Mouse (Mus musculus) hindbrain, embryonic 14.5 days (tissue): ENCODE data around the gene Mst1. TPM values are rescaled to one million over a fixed set of nuclear protein-coding genes. Genes with fewer than 3 reads are reported as not detected.

Experiments
- ATAC-seq: fragments of 200-750 bp; cut with Nextera tagmentation; 2 replicates; pipeline ENCODE4 v1.8.0; 2017; ENCODE audit warnings: moderate number of reproducible peaks, mild to moderate bottlenecking, moderate TSS enrichment, moderate library complexity; ENCODE audit not compliant: low FRiP score
- DNase-seq: peaks from one replicate; pipeline ENCODE4 v3.0.0-alpha.2; 2015; ENCODE audit warnings: low spot score
- H3K27ac ChIP-seq: fragments of 300-500 bp; sonication (generic); 2 replicates; pipeline ENCODE4 v1.5.1; 2014; ENCODE audit warnings: mild to moderate bottlenecking, moderate library complexity
- H3K27me3 ChIP-seq: fragments of 300-500 bp; sonication (generic); 2 replicates; pipeline ENCODE4 v1.6.1; 2014; ENCODE audit warnings: mild to moderate bottlenecking, low read length, mixed read lengths; ENCODE audit not compliant: control insufficient read depth, insufficient read depth
- H3K36me3 ChIP-seq: fragments of 300-500 bp; sonication (generic); replicated peaks from 2 replicates; pipeline ENCODE4 v1.6.1; 2014; ENCODE audit not compliant: control insufficient read depth, insufficient read depth
- H3K4me1 ChIP-seq: fragments of 300-500 bp; sonication (generic); replicated peaks from 2 replicates; pipeline ENCODE4 v1.6.1; 2014; ENCODE audit warnings: antibody characterized with exemption, low read length, mixed read lengths; ENCODE audit not compliant: control insufficient read depth, insufficient read depth
- H3K4me2 ChIP-seq: fragments of 300-500 bp; sonication (generic); replicated peaks from 2 replicates; pipeline ENCODE4 v1.6.1; 2014; ENCODE audit warnings: mild to moderate bottlenecking, moderate library complexity
- H3K4me3 ChIP-seq: fragments of 300-500 bp; sonication (generic); replicated peaks from 2 replicates; pipeline ENCODE4 v1.5.1; 2014; ENCODE audit warnings: mild to moderate bottlenecking, low read length
- H3K9ac ChIP-seq: fragments of 300-500 bp; sonication (generic); 2 replicates; pipeline ENCODE4 v1.6.1; 2014
- H3K9me3 ChIP-seq: fragments of 300-500 bp; sonication (generic); 2 replicates; pipeline ENCODE4 v1.6.1; 2016; ENCODE audit warnings: low read length; ENCODE audit not compliant: control insufficient read depth
- WGBS: fragments of 180-500 bp; shearing (Covaris S2); extraction: QIAGEN DNeasy Blood & Tissue Kit; methylation state at CpG from one replicate; pipeline ENCODE4 v1.1.7; 2014; 5-methylcytosine and 5-hydroxymethylcytosine counted together
- polyA plus RNA-seq: library from polyadenylated mRNA; unstranded; fragments of >200 nt; fragmentation: Nextera tagmentation; extraction: Ambion mirVana; gene quantifications from 2 replicates; pipeline ENCODE4 v1.2.1, GENCODE M21; 2014

The Mst1 gene
- polyA plus RNA-seq, 1 experiment from 2014 or later = not detected

DNA sequence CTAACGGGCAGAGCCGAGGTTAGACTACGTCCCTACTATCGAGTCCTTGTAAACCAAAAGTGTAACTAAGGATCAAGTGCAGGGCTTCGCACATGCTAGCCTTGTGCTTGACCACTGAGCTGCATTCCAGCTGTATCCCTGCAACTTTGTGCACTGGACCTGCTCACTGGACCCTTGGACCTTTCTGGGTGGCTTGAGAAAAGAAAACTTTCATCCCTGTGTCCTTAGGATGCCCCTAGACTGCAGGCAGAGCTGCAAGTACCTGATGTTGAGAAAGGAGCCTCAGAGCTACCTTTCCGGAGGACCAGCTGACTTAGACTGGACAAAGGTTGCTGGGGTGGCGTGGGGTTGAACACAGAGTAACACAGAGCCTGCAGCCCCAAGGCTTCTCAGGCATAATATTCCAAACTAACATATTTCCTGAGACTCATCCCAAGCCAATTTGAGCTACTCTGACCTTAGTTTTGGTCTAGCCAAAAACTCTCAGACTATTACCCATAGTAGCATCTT lies 10.4 kb downstream of the Mst1 start:
- Histone ChIP-seq H3K9ac (no peak overlapping the region), H3K4me1 (peaks cover 16% of the 10 kb centered on the region), H3K4me2 (no peak overlapping the region), H3K27me3 (no peaks in the 10 kb centered on the region), H3K36me3 (peaks cover 72% of the 10 kb centered on the region), H3K9me3 (no peaks in the 10 kb centered on the region), H3K27ac (no peak overlapping the region), H3K4me3 (no peak overlapping the region)
- no peak for DNase-seq
- no peak for ATAC-seq
- 95% methylated on average over 7 of the region's 7 CpGs for WGBS

DNA sequence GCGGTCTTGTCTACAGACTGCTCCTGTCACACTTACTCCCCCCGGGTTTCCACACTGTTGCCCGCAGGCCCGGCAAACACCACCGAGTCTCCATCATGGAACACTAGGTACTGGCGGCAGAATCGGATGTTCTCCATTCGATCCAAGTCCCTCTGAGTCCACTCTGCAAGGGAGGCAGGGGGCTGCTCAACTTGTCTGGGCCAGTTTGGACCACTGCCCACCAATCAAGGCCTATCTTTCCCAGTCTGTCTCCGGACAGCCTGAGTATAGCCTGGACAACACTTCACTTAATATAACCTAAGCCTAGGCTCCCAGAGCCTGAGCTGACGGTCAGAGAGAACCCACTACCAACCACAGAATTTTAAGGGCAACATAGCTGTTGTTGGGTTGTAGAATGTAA lies 13.3 kb downstream of the Mst1 start:
- Histone ChIP-seq H3K4me2 (peak overlapping the region; percentile 80), H3K27me3 (no peaks in the 10 kb centered on the region), H3K9me3 (no peaks in the 10 kb centered on the region), H3K27ac (no peak overlapping the region), H3K9ac (peak overlapping the region; percentile 73), H3K4me3 (peak overlapping the region; percentile 59), H3K36me3 (peaks cover 57% of the 10 kb centered on the region), H3K4me1 (peaks cover 16% of the 10 kb centered on the region)
- DNase-seq (no peak), ATAC-seq (no peak)
- WGBS = 73% methylated on average over 10 of the region's 10 CpGs

DNA sequence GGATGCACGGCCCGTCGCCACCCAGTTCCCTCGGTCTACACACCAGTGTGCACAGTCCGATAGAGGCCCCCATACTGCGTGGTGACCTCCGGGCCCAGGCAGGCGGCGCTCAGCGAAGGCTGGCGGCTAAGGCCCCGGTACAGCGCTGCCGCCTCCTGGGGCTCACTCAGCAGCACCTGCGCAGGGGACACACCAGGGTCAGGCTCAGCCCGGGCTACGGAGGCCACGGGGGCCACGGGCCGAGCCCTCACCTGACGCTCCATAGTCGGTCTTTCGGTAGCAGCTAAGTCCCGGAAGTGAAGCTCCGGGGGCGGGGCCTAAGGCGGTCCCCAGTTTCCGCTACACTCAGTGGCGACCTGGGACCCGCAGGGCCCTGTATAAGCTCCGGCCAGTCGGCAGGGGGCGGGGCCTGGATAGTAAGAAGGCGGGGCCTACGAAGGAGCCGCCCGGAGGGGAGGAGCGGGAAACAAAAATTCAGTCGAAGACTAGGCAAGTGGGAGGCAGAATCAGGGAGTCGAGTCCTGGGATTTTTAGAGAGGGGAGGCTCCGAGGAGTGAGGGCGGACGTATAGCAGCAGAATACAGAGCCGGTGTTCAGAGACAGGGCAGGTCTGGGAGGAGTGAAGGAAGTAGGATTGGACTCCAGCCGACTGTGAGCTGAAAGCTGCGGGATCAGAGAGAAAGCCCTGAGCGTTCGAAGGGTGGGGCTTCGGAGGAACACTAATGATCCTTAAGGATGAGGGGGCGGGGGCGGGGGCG lies 14.1 kb downstream of the Mst1 start, which contains the start of gene Apeh:
Gene Apeh, minus strand, starts transcription at position 423 of the 758 bp plus-strand sequence.
- Histone ChIP-seq H3K4me1 (peaks cover 16% of the 10 kb centered on the region), H3K27me3 (no peaks in the 10 kb centered on the region), H3K4me3 (peak within 1 kb of the TSS; percentile 59), H3K36me3 (peaks cover 57% of the 10 kb centered on the region), H3K9ac (peak within 1 kb of the TSS; percentile 73), H3K27ac (peak within 1 kb of the TSS; percentile 64), H3K9me3 (no peaks in the 10 kb centered on the region), H3K4me2 (peak within 1 kb of the TSS; percentile 80)
- peak; percentile 84 for DNase-seq
- peak; percentile 92 for ATAC-seq
- 0% methylated on average over 51 of the region's 52 CpGs for WGBS

DNA sequence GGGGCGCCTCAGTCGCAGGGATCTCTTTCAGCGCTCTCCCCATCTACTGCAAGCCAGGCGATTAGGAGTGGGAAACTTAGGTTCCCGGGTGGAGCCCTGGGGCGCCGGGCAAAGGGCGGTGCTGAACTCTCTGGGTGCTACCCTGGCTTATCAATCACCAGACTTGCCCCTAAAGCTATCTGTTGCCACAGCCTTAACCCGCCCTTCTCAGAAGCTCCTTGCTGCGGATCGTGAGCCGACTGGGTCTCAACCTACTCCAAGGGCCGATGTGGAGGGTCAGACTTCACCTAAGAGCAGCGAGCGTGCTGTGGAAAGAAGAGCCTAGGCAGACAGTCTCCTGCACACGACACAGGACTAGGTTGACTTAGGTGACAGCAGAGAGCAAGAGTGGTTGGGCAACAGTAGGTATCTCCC lies 14.8 kb downstream of the Mst1 start:
- peak overlapping the region; percentile 73 for H3K9ac ChIP-seq
- ATAC-seq (peak; percentile 3; the same call in 1 of the 2 replicates), DNase-seq (no peak)
- peak overlapping the region; percentile 64; the same call in 1 of the 2 replicates for H3K27ac ChIP-seq
- under 1% methylated on average over 16 of the region's 16 CpGs for WGBS
- H3K27me3 ChIP-seq = no peaks in the 10 kb centered on the region
- peak overlapping the region; percentile 59 for H3K4me3 ChIP-seq
- H3K9me3 ChIP-seq = no peaks in the 10 kb centered on the region
- H3K4me2 ChIP-seq = peak overlapping the region; percentile 80
- peaks cover 16% of the 10 kb centered on the region for H3K4me1 ChIP-seq
- H3K36me3 ChIP-seq = peaks cover 57% of the 10 kb centered on the region

DNA sequence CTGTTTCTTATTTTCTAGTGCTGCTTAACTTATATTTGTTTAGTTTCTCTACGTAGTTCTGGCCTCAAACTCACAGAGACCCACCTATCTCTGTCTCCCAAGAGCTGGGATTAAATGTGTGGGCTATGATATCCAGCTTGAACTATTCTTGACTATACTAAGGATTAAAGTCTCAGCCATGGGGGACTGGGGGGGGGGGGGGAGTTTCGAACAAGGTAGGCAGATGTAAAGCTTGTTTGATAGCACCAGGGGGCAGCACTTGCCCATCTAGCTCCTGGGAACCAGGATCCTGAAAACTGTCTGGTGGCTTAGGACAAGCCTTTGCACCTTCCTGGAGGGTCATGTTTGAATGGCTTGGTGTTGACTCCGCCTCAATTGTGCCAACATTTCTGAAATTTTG lies 15.3 kb downstream of the Mst1 start:
- ATAC-seq = no peak
- H3K4me1 ChIP-seq = peaks cover 16% of the 10 kb centered on the region

DNA sequence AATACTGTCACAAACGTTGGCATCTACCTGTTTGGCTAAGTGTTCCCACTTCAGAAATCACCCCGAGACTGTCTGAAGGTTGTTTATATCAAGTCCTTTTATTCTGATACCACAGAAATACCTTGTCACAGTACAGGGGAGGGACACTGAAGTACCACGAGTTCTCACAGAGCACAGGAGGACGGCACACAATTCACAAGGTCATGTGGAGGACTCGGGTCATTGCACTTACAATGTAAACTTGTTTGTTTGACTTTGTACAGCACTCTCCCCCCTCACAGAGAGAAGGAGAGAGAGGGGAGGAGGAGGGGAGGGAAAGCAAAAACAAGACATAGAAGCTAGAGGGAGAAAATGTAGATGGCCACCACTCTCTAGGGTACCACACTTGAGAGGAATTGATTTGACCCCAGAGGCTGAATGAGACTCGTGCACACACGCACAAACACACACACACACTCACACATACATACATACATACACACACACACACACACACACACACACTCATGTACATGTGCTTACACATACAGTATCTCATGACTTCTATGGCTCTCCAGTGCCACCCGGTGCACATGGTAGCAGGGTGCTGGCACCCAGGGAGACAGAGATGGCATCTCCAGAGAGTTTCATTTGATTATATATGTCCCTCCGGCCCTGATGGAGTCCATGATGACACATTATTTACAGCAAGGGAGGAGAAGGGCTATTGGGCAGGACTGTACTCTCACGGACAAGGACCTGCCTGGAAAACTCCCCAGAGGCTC lies 15.9 kb downstream of the Mst1 start:
- no peak for ATAC-seq

More for the DNA sequence above, 15.3 kb downstream of the Mst1 start:
- peak; percentile 74 for DNase-seq
- no peaks in the 10 kb centered on the region for H3K9me3 ChIP-seq
- H3K36me3 ChIP-seq = peaks cover 53% of the 10 kb centered on the region
- peak overlapping the region; percentile 80 for H3K4me2 ChIP-seq
- H3K4me3 ChIP-seq = peak overlapping the region; percentile 59; the same call in 1 of the 2 replicates
- no peak overlapping the region for H3K27ac ChIP-seq
- H3K27me3 ChIP-seq = no peaks in the 10 kb centered on the region
- 18% methylated on average over 3 of the region's 3 CpGs for WGBS
- H3K9ac ChIP-seq = no peak overlapping the region; the same call in 1 of the 2 replicates

DNA sequence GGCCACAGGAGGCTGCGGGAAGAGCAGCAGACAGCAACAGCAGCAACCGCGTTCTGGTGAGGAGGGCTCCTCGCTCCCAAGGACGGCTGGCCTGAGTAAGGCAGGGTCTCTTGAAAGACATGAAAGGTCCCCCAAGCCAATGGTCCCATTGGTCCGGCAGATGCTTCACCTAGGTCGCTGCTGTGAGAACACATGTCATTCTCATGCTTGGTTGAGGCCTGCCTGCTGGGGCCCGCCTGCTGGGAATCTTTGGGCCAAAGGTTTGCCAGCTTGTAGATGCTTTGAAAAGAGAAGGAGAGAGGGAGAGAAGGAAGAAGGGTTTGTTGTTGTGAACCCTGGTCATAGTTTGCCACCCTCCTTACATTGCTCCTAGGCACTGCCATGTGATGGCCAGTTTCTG lies 19.4 kb downstream of the Mst1 start:
- Histone ChIP-seq H3K36me3 (peaks cover 62% of the 10 kb centered on the region), H3K4me3 (no peak overlapping the region), H3K9ac (no peak overlapping the region), H3K4me1 (peaks cover 7% of the 10 kb centered on the region), H3K27me3 (no peaks in the 10 kb centered on the region), H3K27ac (no peak overlapping the region), H3K9me3 (no peaks in the 10 kb centered on the region), H3K4me2 (no peak overlapping the region)
- ATAC-seq (no peak), DNase-seq (no peak)
- 88% methylated on average over 8 of the region's 8 CpGs for WGBS

More for the DNA sequence above, 15.9 kb downstream of the Mst1 start:
- DNase-seq = no peak
- WGBS = 63% methylated on average over 10 of the region's 10 CpGs
- no peak overlapping the region for H3K27ac ChIP-seq
- no peak overlapping the region for H3K4me2 ChIP-seq
- no peak overlapping the region for H3K4me3 ChIP-seq
- H3K9me3 ChIP-seq = no peaks in the 10 kb centered on the region
- peaks cover 50% of the 10 kb centered on the region for H3K36me3 ChIP-seq
- no peaks in the 10 kb centered on the region for H3K27me3 ChIP-seq
- peaks cover 16% of the 10 kb centered on the region for H3K4me1 ChIP-seq
- no peak overlapping the region for H3K9ac ChIP-seq

DNA sequence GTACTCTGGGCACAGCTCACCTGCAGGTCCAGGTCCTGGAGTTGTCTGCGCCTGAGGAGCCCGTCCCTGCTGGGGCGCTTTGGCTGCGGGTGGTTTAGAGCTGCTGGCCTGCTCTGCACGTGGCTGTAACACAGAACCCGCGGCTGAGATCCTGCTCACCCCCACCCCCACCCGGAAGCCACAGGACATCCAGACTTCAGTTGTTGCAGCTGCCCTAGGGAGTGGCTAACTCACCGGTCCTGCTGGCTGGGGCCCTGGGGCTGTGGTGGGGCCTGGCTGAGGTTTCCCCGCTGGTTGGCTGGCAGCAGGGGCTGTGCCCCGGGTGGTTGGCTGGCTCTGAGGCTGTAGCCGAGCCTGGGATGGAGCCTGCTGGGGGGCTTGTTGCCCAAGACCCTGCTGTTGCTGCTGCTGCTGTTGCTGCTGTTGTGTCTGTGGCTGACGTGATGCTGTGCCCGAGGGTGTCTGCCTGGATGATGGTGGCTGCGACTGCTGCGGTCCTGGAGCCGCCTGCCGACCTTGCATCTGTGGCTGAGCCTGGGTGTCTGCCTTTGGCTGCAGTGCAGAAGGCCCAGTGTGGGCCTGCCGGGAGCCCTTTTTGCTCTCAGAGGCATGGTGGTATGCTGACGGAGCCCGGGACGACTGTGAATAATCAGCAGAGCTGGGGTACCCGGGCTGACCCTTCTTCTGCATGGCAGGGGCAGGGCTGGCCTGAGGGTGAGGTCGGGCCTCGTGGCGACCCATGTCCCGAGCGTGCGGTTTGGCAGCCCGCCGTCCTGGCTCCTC lies 24.7 kb downstream of the Mst1 start:
- Histone ChIP-seq H3K27me3 (no peaks in the 10 kb centered on the region), H3K4me2 (no peak overlapping the region), H3K4me1 (peaks cover 3% of the 10 kb centered on the region; the same call in 1 of the 2 replicates), H3K27ac (no peak overlapping the region), H3K9me3 (no peaks in the 10 kb centered on the region), H3K36me3 (peaks cover 70% of the 10 kb centered on the region), H3K4me3 (no peak overlapping the region), H3K9ac (no peak overlapping the region)
- ATAC-seq (no peak), DNase-seq (no peak)
- 34% methylated on average over 31 of the region's 31 CpGs for WGBS
